Mouse (Mus musculus) G1E (cell line): ENCODE results near the gene Ugt1a6a.

Experiments used
- CTCF ChIP-seq: IDR thresholded peaks from 2 replicates; pipeline ENCODE4 v1.5.1; 2012; ENCODE audit warnings: low read depth, low read length, inconsistent platforms, mixed read lengths
- GATA1 ChIP-seq: IDR thresholded peaks from 2 replicates; pipeline ENCODE4 v1.6.1; 2012; ENCODE audit warnings: borderline replicate concordance, low read length, inconsistent platforms, mixed read lengths

DNA sequence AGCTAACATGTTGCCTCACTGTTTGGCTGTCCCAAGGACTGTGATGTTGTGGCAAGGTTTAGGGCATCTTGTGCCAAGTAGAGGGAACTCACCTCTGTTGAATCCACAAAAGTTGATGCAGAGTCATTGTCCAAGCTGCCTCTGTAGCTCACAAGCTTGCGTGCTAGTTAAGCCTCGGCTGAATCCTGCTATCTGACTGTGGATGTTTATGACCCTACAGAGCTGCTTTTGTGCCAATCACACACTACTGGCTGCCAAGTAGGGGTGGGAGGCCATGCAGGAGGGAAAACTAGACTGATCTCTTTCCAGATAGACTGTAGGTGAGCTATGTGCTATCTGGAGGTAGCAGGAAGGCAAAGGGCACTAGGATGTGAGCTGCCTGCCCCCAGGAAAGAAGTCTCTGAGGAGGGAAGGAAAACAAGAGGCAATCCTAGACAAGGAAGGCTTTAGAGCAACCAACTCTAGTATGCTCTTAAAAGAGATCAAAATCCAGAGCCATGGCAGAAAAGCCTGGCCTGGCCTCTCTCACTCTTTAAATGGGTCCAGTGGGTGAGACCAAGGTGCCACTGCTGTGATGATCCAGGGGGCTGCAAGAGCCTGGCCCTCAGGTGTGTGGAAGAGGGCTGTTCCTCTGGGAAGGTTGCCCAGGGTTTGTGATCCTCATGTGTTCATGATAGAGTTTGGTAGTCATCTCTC is 79.3 kb downstream of the Ugt1a6a start:
- TF ChIP-seq CTCF (no peak), GATA1 (0 out of 2 replicates have a peak, but pooled peaks have one; percentile 59)
